Mouse (Mus musculus): Measurements from ENCODE around the gene Spdye4a.

The Spdye4a gene

GRCm38 (mm10) chr5:143226790-143227189 lies at the start of gene Spdye4a:
TSS of gene Spdye4a (minus strand) at chr5:143226890.
- DNase-seq (ENCODE audit: low spot score) = no peak

GRCm38 (mm10) chr5:143275761-143276160 lies 49.1 kb upstream of the Spdye4a start:
- DNase-seq (ENCODE audit: low spot score) = no peak

DNA sequence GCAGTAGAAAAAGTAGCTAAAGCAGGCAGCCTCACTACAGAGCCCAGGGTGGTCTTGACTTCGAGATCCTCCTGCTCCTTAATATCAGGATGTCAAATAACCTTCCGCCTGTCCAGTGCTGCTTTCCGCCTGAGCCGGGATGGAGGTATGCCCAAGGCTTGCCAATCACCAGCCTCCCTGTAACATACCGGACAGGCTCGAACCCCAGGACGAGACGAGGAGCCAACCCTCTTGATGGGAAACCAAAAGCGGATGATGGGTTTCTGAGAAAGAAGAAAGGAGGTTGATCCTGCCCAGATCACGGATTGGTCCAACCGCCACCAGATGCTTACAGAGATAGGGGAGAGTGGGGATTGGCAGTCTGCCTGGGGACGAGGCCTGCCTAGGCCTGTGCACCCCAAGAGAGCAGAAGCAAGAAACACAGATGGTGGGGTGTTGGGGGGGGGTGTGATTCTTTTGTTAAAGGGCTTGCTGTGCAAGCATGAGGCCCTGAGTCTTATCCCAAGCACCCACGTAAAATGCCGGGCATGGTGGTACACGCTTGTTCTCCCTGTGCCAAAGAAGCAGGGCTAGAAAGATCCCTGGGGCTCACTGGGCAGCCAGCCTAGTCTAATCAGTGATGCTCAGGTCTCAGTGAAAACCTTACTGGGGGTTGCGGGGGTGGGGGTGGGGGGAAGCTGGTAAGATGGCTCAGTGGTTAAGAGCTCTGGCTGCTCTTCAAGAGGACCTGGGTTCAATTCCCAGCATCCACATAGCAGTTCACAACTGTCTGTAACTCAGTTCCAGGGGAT lies 46.0 kb upstream of the Spdye4a start:
- no peak for DNase-seq (ENCODE audit: low spot score)

GRCm38 (mm10) chr5:143272108-143272507 lies 45.4 kb upstream of the Spdye4a start:
- DNase-seq (ENCODE audit: low spot score) = no peak

GRCm38 (mm10) chr5:143271642-143272041 lies 45.0 kb upstream of the Spdye4a start:
- DNase-seq (ENCODE audit: low spot score) = no peak

- DNase-seq (ENCODE audit: low spot score) = no peak
Measured at GRCm38 (mm10) chr5:143270151-143270519, 43.4 kb upstream of the Spdye4a start.

DNA sequence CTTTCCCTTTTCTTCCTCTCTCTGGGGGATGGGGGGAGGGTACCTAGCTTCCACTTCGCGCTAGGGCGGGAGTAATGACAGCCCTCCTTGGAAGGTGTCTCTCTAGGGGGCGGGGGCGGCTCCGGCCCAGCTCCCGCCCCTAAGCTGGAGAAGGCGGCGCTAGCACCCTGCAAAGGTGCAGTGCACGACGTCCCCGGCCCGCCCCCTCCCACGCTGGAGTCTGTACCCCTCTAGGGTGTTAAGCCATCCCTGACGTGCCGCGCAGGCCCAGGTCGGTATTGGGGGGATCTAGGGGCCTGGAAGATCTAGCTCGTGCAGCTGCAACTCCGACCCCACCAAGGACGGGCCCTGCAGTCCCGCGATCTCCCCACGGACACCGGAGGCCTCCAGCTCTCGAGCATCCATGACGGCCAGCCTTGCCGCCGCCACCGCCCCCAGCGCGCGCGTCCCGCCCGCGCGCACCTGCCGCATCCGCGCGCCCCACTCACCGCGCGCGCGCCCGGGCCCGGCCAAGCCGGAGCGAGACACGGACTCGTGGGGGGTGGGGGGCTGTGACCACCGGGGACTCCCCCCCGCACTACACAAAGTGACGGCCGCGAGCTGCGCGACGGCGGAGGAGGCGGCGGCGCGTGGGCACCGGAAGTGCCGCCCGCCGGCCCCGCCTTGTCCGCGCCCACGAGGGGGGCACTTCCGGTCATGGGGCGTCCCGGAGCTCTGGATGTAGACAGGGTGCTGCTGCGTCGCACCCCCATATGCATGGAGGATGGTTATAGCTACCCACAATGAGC lies 42.9 kb upstream of the Spdye4a start, which contains the start of gene Zfp316:
Gene Zfp316 (minus strand): TSS at position 660 of the 788 bp plus-strand sequence.
- peak; percentile 34 for DNase-seq (ENCODE audit: low spot score)

DNA sequence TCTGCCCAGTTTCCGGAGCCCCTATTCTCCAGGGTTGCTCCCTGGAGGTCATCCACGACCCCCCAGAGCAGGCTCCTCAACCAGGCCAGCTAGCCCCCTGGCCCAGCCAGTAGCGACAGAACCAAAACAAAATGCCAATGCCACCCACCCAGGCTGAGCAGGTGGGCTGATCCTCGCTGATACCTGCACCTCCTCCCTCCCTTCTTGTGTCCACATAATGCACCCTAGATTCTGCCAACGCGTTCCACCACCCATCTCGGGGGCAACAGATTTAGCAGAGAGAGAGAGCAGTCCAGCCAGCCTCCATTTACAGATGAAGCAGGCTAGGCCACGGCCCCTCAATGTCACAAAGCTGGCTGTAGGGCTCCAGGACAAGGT lies 42.3 kb upstream of the Spdye4a start:
- DNase-seq (ENCODE audit: low spot score) = no peak

GRCm38 (mm10) chr5:143266794-143267193 lies 40.1 kb upstream of the Spdye4a start:
- DNase-seq (ENCODE audit: low spot score) = no peak

- DNase-seq (ENCODE audit: low spot score) = no peak
Measured at GRCm38 (mm10) chr5:143265409-143265808, 38.7 kb upstream of the Spdye4a start.

DNA sequence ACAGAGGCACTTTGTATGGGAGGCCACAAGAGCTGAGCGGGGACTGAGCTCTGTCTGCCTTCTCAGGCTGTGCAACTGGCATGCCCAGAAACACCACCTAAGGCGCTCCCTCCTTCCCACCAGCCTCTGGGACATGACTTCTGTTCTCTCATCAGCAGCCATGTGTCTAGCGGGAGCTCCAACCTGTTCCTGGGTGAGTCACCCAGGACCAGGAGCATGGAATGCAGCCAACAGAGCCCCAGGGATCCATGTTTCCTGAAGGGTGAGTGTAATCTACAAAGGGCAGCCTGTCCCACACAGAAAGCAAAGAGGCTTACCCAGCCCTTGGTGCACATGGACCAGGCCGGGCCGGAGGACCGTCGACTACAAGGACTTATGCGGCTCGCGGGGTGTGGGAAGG lies 38.0 kb upstream of the Spdye4a start:
- no peak for DNase-seq (ENCODE audit: low spot score)

GRCm38 (mm10) chr5:143261636-143262035 lies 34.9 kb upstream of the Spdye4a start:
- no peak for DNase-seq (ENCODE audit: low spot score)

DNA sequence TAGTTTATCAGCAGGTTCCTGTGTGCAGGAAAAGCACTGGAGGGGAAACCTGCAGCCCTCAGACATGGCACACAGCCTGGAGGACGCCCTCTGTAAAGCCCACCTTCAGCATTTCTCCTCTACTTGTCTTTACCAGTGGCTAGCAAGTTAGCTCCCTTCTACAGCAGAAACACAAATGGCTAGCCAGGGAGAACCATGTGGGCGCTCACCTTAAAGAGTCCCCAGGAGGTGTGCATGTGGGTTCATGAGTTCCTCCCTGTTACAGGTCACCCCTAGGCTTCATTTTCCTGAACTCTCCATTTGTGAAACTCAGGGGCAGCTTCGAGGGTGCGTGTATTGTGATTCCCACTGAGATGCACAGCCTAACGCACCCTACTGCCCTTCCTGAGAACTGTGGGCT lies 29.1 kb upstream of the Spdye4a start:
- no peak for DNase-seq (ENCODE audit: low spot score)

GRCm38 (mm10) chr5:143255131-143255519 lies 28.4 kb upstream of the Spdye4a start:
- no peak for DNase-seq (ENCODE audit: low spot score)

- DNase-seq (ENCODE audit: low spot score) = no peak
Measured at GRCm38 (mm10) chr5:143254487-143255130, 27.9 kb upstream of the Spdye4a start.

- no peak for DNase-seq (ENCODE audit: low spot score)
Measured at GRCm38 (mm10) chr5:143253881-143254486, 27.3 kb upstream of the Spdye4a start.

DNA sequence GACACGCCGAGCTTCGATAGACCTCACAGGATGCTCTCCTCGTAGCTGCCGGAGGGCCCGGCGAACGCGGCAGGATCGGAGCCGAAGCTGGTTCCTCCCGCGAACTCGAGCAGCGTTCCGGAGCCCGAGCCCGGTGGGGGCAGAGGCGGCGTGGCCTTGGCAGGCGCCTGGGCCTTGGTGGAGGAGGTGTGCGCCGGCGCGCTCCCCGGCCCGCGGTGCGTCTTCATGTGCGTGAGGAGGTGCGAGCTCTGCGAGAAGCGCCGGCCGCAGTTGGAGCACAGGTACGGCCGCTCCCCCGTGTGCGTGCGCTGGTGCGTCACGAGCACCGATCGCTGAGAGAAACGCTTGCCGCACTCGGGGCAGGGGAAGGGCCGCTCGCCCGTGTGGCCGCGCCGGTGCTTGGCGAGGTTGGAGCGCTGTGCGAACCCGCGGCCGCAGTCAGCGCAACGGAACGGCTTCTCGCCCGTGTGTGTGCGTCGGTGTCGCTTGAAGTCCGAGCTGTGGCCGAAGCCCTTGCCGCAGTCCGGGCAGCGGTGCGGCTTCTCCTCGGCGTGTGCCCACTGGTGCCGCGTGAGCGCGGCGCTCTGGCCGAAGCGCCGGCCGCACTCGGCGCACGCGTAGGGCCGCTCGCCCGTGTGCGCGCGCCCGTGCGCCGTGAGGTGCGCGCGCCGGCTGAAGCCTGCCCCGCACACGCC lies 26.6 kb upstream of the Spdye4a start:
- no peak for DNase-seq (ENCODE audit: low spot score)

- no peak for DNase-seq (ENCODE audit: low spot score)
Measured at GRCm38 (mm10) chr5:143252791-143253185, 26.1 kb upstream of the Spdye4a start.

DNA sequence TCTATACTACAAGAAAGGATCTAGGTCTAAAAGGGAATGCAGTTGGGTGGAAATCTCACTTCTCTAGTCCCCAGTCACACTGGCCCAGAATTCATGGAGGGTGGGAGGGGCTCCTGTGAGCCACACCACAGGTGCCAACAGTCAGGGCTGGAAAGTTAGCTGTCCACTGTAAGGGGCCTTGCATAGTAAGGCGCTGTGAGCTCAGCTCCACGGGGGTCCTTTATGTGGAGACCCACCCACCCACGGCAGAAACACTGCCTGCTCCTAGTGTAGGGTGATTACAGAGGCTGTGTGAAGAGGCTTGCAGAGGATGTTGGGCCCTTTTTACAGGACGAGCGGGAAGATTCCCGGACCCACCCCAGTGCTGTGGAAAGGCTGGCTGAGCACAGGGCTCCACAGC lies 25.3 kb upstream of the Spdye4a start:
- no peak for DNase-seq (ENCODE audit: low spot score)

DNA sequence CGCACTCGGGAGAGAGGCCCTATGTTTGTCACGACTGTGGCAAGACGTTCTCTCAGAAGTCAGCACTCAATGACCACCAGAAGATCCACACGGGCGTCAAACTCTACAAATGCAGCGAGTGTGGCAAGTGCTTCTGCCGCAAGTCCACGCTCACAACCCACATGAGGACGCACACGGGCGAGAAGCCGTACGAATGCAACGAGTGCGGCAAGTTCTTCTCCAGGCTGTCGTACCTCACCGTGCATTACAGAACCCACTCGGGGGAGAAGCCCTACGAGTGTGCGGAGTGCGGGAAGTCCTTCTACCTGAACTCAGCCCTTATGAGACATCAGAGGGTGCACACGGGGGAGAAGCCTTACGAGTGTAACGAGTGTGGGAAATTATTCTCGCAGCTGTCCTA lies 18.2 kb upstream of the Spdye4a start:
- DNase-seq (ENCODE audit: low spot score) = no peak

GRCm38 (mm10) chr5:143236036-143236435 lies 9.3 kb upstream of the Spdye4a start:
- DNase-seq (ENCODE audit: low spot score) = no peak

All from ovary, postnatal 10 days (tissue).